Mouse (Mus musculus) effector memory CD4-positive, alpha-beta T cell, adult 7 months (primary cell): ENCODE results near the gene Nat8f3. TPM values are rescaled to one million over a fixed set of nuclear protein-coding genes. Genes with fewer than 3 reads are reported as not detected.

Experiments used
- polyA plus RNA-seq: library from polyadenylated mRNA; unstranded; fragments of 100-300 nt; shearing (Covaris generic); gene quantifications from one replicate; pipeline ENCODE4 v1.2.1, GENCODE M21; 2017

Gene Nat8f3
- polyA plus RNA-seq, result 0.24 TPM

GRCm38 (mm10) chr6:85765532-85765931, at the start of gene Nat8f3:
Gene Nat8f3, minus strand, starts transcription at chr6:85765754.

GRCm38 (mm10) chr6:85713105-85713504, 52.4 kb downstream of the Nat8f3 start, which contains the start of gene Nat8f7:
Gene Nat8f7, minus strand, starts transcription at chr6:85713205.

Other genes starting within 250 kb of the Nat8f3 start
- gene Alms1, start 178.2 kb downstream of the Nat8f3 start, polyA plus RNA-seq, result 1.8 TPM
- not detected for gene Nat8f7, start 52.5 kb downstream of the Nat8f3 start, polyA plus RNA-seq
- not detected for gene Nat8f6, start 55.2 kb upstream of the Nat8f3 start, polyA plus RNA-seq
- not detected for gene Nat8f5, start 55.2 kb upstream of the Nat8f3 start, polyA plus RNA-seq
- gene Nat8, start 66.3 kb upstream of the Nat8f3 start, polyA plus RNA-seq, result not detected
- gene Nat8f2, start 103.4 kb upstream of the Nat8f3 start, polyA plus RNA-seq, result 0.60 TPM
- gene Nat8f4, start 139.1 kb upstream of the Nat8f3 start, polyA plus RNA-seq, result 1.5 TPM
- 21.0 TPM for gene Tprkb, start 146.1 kb upstream of the Nat8f3 start, polyA plus RNA-seq
- gene Nat8f1, start 149.9 kb upstream of the Nat8f3 start, polyA plus RNA-seq, result 2.6 TPM
- 232 TPM for gene Dusp11, start 195.9 kb upstream of the Nat8f3 start, polyA plus RNA-seq